Mouse (Mus musculus) neural tube, embryonic 14.5 days (tissue): Measurements from ENCODE around the gene Zbtb5. TPM values are rescaled to one million over a fixed set of nuclear protein-coding genes. Genes with fewer than 3 reads are reported as not detected.
"Not testable (repeated sequence)": the region's sequence is repeated elsewhere in the genome, so short reads cannot be mapped to it uniquely, and the experiment has no call there.

ENCODE experiments used
- ATAC-seq: fragments of 200-750 bp; cut with Nextera tagmentation; 2 replicates; pipeline ENCODE4 v1.8.0; 2017; ENCODE audit warnings: low read depth, mild to moderate bottlenecking, moderate TSS enrichment, moderate library complexity
- H3K27ac ChIP-seq: fragments of 300-500 bp; sonication (generic); 2 replicates; pipeline ENCODE4 v1.5.1; 2014; ENCODE audit warnings: low read depth, mild to moderate bottlenecking, control low read depth, low read length, moderate library complexity, mixed read lengths
- H3K27me3 ChIP-seq: fragments of 300-500 bp; sonication (generic); 2 replicates; pipeline ENCODE4 v1.6.1; 2014; ENCODE audit warnings: low read length; ENCODE audit not compliant: control insufficient read depth, insufficient read depth
- H3K36me3 ChIP-seq: fragments of 300-500 bp; sonication (generic); 2 replicates; pipeline ENCODE4 v1.6.1; 2014; ENCODE audit warnings: low read length, mixed read lengths; ENCODE audit not compliant: control insufficient read depth, insufficient read depth
- H3K4me1 ChIP-seq: fragments of 300-500 bp; sonication (generic); 2 replicates; pipeline ENCODE4 v1.6.1; 2014; ENCODE audit warnings: low read length; ENCODE audit not compliant: control insufficient read depth, insufficient read depth
- H3K4me2 ChIP-seq: fragments of 300-500 bp; sonication (generic); 2 replicates; pipeline ENCODE4 v1.6.1; 2014; ENCODE audit warnings: mild to moderate bottlenecking, low read depth, low read length, control low read depth
- H3K4me3 ChIP-seq: fragments of 300-500 bp; sonication (generic); 2 replicates; pipeline ENCODE4 v1.5.1; 2014; ENCODE audit warnings: low read depth, low read length, control low read depth, mixed read lengths
- H3K9ac ChIP-seq: fragments of 300-500 bp; sonication (generic); replicated peaks from 2 replicates; pipeline ENCODE4 v1.6.1; 2014; ENCODE audit warnings: low read depth, mild to moderate bottlenecking, control low read depth, low read length, mixed read lengths
- H3K9me3 ChIP-seq: fragments of 300-500 bp; sonication (generic); 2 replicates; pipeline ENCODE4 v1.6.1; 2016; ENCODE audit warnings: low read length; ENCODE audit not compliant: control insufficient read depth
- WGBS: fragments of 180-500 bp; shearing (Covaris S2); extraction: QIAGEN DNeasy Blood & Tissue Kit; methylation state at CpG from one replicate; pipeline ENCODE4 v1.1.7; 2014; 5-methylcytosine and 5-hydroxymethylcytosine counted together
- polyA plus RNA-seq: library from polyadenylated mRNA; unstranded; fragments of >200 nt; fragmentation: Nextera tagmentation; extraction: Ambion mirVana; gene quantifications from 2 replicates; pipeline ENCODE4 v1.2.1, GENCODE M21; 2014

The Zbtb5 gene
- polyA plus RNA-seq, 1 experiment from 2014 or later: 43.5 TPM

DNA sequence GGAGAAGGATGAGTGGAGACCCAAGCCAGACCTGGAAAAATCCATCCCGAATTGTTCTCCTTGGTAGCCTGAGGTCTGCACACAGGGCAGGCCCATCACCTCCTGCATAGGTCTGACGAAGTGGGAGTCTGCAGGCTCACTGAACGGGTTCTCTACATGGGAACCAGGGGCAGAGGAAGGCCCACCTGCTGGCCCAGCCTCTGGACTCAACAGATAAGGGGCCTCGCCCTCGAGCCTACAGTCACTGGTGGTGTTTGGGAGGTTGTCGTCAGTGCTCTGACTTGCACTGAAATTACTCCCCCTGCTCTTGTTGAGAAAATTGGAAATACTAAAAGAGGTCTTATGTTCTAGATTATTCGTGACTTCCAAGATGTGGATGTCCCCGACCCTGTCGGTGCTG lies 18.4 kb downstream of the Zbtb5 start:
- Histone ChIP-seq H3K4me3 (no peak overlapping the region), H3K9me3 (no peaks in the 10 kb centered on the region), H3K36me3 (peaks cover 26% of the 10 kb centered on the region), H3K4me1 (0 out of 2 replicates have a peak, but pooled peaks cover 2% of the 10 kb centered on the region), H3K4me2 (no peak overlapping the region), H3K27me3 (no peaks in the 10 kb centered on the region), H3K9ac (no peak overlapping the region), H3K27ac (no peak overlapping the region)
- ATAC-seq: no peak
- WGBS: 90% methylated on average over 9 of the region's 9 CpGs

DNA sequence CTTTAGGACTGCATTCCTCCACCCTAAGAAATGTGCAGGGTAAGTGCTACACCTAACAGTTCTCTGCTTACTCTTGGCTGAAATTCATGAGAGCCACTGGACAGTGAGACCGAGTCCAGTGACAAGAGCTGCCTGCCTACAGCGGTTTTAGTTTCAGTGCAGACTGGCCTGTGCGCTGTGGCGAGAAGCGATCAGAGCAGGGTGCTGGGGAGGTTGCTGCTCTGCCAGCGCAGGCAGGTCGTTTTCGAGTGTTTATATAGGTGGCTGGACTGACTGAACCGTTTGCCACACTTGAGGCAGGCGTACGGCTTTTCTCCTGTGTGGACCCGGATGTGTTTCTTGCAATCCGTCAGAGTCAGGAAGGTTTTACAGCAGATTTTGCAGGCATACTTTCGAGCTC lies 19.0 kb downstream of the Zbtb5 start:
- not testable (repeated sequence) for H3K27ac ChIP-seq, H3K9ac ChIP-seq, ATAC-seq, H3K4me1 ChIP-seq, H3K4me2 ChIP-seq, H3K27me3 ChIP-seq, H3K9me3 ChIP-seq, H3K4me3 ChIP-seq
- 90% methylated on average over 13 of the region's 14 CpGs for WGBS
- peaks cover 26% of the 10 kb centered on the region for H3K36me3 ChIP-seq

DNA sequence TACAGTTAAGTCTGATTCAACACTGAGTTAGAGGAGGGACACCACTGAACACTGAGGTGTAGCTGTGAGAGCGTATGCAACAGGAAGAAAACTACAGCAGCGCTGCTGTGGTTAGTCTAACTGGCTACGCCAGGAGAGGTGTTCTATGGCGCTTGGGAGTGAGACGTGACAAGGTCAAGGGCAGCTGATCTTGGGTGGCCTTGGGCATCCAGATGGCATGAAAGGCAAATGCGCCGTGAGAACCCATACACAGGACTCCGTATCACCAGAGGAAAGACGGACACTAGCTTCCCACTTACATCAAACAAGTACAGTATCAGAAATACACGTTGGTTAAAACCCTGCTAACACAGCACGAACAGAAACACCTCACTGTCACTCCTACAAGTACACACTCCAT lies 19.9 kb downstream of the Zbtb5 start:
- H3K4me1 ChIP-seq, ATAC-seq, H3K9me3 ChIP-seq, H3K27ac ChIP-seq, H3K4me3 ChIP-seq, H3K4me2 ChIP-seq, H3K9ac ChIP-seq, H3K27me3 ChIP-seq: not testable (repeated sequence)
- H3K36me3 ChIP-seq: peaks cover 26% of the 10 kb centered on the region
- WGBS: 93% methylated on average over 11 of the region's 11 CpGs

- Histone ChIP-seq H3K27me3 (no peaks in the 10 kb centered on the region), H3K4me2 (no peak overlapping the region), H3K4me1 (no peaks in the 10 kb centered on the region), H3K4me3 (no peak overlapping the region), H3K9me3 (no peaks in the 10 kb centered on the region), H3K36me3 (peaks cover 26% of the 10 kb centered on the region), H3K9ac (no peak overlapping the region), H3K27ac (no peak overlapping the region)
- ATAC-seq: no peak
- WGBS: 91% methylated on average over 5 of the region's 5 CpGs
Measured at GRCm38 (mm10) chr4:44990560-44990959, 21.7 kb downstream of the Zbtb5 start.

- Histone ChIP-seq H3K4me2 (no peak overlapping the region), H3K4me1 (peaks cover 9% of the 10 kb centered on the region; the same call in 1 of the 2 replicates), H3K9ac (no peak overlapping the region), H3K27me3 (no peaks in the 10 kb centered on the region), H3K27ac (no peak overlapping the region), H3K36me3 (no peaks in the 10 kb centered on the region), H3K9me3 (no peaks in the 10 kb centered on the region), H3K4me3 (no peak overlapping the region)
- 90% methylated on average over 10 of the region's 10 CpGs for WGBS
- no peak for ATAC-seq
Measured at GRCm38 (mm10) chr4:44983131-44983740, 29.0 kb downstream of the Zbtb5 start.

DNA sequence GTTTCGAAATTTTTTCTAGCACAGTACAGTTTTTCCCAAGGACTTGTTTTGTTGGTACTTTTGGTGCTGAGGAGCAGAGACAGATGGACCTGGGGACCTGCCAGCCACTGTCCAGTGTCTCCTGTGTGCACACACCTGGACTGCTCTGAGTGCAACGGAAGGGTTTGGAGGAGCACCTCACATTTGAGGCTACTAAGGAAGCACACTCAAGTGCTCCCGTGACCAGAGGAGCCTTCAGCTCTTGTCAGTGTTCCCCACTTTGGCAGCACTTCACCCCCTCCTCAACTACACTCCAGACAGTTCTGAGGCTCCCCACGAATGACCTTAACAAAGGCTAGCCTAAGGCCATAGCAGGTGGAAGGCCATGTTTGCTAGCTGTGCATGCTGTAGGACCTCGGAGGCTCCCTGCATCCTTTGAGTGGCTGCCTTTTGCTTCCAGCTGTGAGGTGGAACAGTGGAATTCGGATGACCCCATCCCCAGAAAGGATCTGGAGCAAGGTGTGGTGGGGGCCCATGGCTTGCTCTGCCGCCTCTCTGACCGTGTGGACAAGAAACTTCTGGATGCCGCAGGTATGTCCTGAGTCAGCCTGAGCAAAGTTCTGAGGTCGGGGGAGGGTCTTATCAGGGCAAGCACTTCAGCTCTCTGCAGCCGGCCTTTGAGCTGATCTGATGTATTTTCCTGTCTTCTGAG lies 29.6 kb downstream of the Zbtb5 start:
- Histone ChIP-seq H3K9ac (no peak overlapping the region), H3K4me1 (peaks cover 9% of the 10 kb centered on the region; the same call in 1 of the 2 replicates), H3K27ac (no peak overlapping the region), H3K36me3 (no peaks in the 10 kb centered on the region), H3K9me3 (no peaks in the 10 kb centered on the region), H3K4me2 (no peak overlapping the region; the same call in 1 of the 2 replicates), H3K4me3 (no peak overlapping the region), H3K27me3 (no peaks in the 10 kb centered on the region)
- WGBS: 78% methylated on average over 11 of the region's 11 CpGs
- no peak for ATAC-seq

GRCm38 (mm10) chr4:44981974-44982287 lies 30.3 kb downstream of the Zbtb5 start:
- no peak for ATAC-seq

DNA sequence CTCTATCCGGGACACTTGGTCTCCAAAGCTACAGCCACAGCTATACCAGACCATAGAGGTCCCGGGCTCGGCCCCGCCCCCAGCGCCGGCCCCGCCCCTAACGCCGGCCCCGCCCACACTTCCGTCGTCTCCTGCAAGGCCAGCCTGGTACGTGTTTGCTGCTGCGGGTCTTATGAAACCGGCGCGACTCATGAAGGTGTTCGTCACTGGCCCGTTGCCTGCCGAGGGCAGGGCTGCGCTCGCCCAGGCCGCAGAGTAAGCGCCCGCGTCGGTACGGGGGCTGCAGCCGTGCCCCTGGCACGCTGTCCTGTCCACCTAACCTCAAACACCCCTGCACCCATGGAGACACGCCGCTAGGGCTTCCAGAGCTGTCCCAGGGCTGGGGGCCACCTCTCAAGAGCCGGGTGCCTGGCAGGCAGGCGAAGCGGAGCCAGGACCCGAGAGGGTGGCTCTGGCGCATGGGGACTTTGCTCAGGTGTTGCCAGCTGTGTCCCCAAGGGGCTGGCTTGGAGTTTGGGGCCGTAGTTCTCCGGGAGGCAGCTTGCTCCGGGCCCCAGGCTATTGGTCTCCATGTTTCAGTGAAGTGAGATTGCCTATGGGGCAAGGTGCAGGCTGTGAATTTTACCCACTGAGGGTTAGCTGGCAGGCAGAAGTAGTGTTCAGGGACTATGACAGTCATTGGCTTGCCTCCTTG lies 30.8 kb downstream of the Zbtb5 start, which contains the start of gene Grhpr:
Gene Grhpr, plus strand, starts transcription at position 116 of the 694 bp plus-strand sequence.
- Histone ChIP-seq H3K36me3 (no peaks in the 10 kb centered on the region), H3K4me1 (peaks cover 9% of the 10 kb centered on the region; the same call in 1 of the 2 replicates), H3K4me3 (peak within 1 kb of the TSS; percentile 50), H3K9me3 (no peaks in the 10 kb centered on the region), H3K9ac (peak within 1 kb of the TSS; percentile 64), H3K27ac (peak within 1 kb of the TSS; percentile 4; the same call in 1 of the 2 replicates), H3K27me3 (no peaks in the 10 kb centered on the region), H3K4me2 (peak within 1 kb of the TSS; percentile 71)
- peak; percentile 92 for ATAC-seq
- WGBS: 1% methylated on average over 40 of the region's 40 CpGs

More at GRCm38 (mm10) chr4:44981974-44982287, 30.3 kb downstream of the Zbtb5 start:
- peaks cover 9% of the 10 kb centered on the region; the same call in 1 of the 2 replicates for H3K4me1 ChIP-seq
- H3K4me3 ChIP-seq: peak overlapping the region; percentile 50
- no peaks in the 10 kb centered on the region for H3K36me3 ChIP-seq
- peak overlapping the region; percentile 64 for H3K9ac ChIP-seq
- H3K27me3 ChIP-seq: no peaks in the 10 kb centered on the region
- 22% methylated on average over 5 of the region's 5 CpGs for WGBS
- no peaks in the 10 kb centered on the region for H3K9me3 ChIP-seq
- peak overlapping the region; percentile 71 for H3K4me2 ChIP-seq
- H3K27ac ChIP-seq: no peak overlapping the region
